Mouse (Mus musculus) embryonic facial prominence, embryonic 14.5 days (tissue): Measurements from ENCODE around the gene Wbp1. TPM values are rescaled to one million over a fixed set of nuclear protein-coding genes. Genes with fewer than 3 reads are reported as not detected.

Experiments
- ATAC-seq: fragments of 200-750 bp; cut with Nextera tagmentation; 2 replicates; pipeline ENCODE4 v1.8.0; 2017; ENCODE audit warnings: low read depth, moderate number of reproducible peaks, moderate TSS enrichment
- DNase-seq: peaks from one replicate; pipeline ENCODE4 v3.0.0-alpha.2; 2015; ENCODE audit warnings: low spot score
- H3K27ac ChIP-seq: fragments of 300-500 bp; sonication (generic); replicated peaks from 2 replicates; pipeline ENCODE4 v1.5.1; 2014; ENCODE audit warnings: low read depth, mild to moderate bottlenecking, low read length, moderate library complexity
- H3K27me3 ChIP-seq: fragments of 300-500 bp; sonication (generic); replicated peaks from 2 replicates; pipeline ENCODE4 v1.6.1; 2014; ENCODE audit warnings: low read length; ENCODE audit not compliant: control insufficient read depth, insufficient read depth
- H3K36me3 ChIP-seq: fragments of 300-500 bp; sonication (generic); 2 replicates; pipeline ENCODE4 v1.6.1; 2014; ENCODE audit warnings: low read length, mixed read lengths; ENCODE audit not compliant: control insufficient read depth, insufficient read depth
- H3K4me1 ChIP-seq: fragments of 300-500 bp; sonication (generic); 2 replicates; pipeline ENCODE4 v1.6.1; 2014; ENCODE audit warnings: antibody characterized with exemption, low read length; ENCODE audit not compliant: control insufficient read depth, insufficient read depth
- H3K4me2 ChIP-seq: fragments of 300-500 bp; sonication (generic); 2 replicates; pipeline ENCODE4 v1.6.1; 2014; ENCODE audit warnings: low read depth, mild to moderate bottlenecking, low read length, moderate library complexity, mixed read lengths
- H3K4me3 ChIP-seq: fragments of 300-500 bp; sonication (generic); 2 replicates; pipeline ENCODE4 v1.5.1; 2014; ENCODE audit warnings: low read depth, mild to moderate bottlenecking, low read length
- H3K9ac ChIP-seq: fragments of 300-500 bp; sonication (generic); 2 replicates; pipeline ENCODE4 v1.6.1; 2014; ENCODE audit warnings: low read depth, mild to moderate bottlenecking, low read length, moderate library complexity, mixed read lengths
- H3K9me3 ChIP-seq: fragments of 300-500 bp; sonication (generic); 2 replicates; pipeline ENCODE4 v1.6.1; 2016; ENCODE audit warnings: low read length; ENCODE audit not compliant: control insufficient read depth
- WGBS: fragments of 180-500 bp; shearing (Covaris S2); extraction: QIAGEN DNeasy Blood & Tissue Kit; methylation state at CpG from one replicate; pipeline ENCODE4 v1.1.7; 2014; 5-methylcytosine and 5-hydroxymethylcytosine counted together
- polyA plus RNA-seq: library from polyadenylated mRNA; unstranded; fragments of >200 nt; fragmentation: Nextera tagmentation; extraction: Ambion mirVana; gene quantifications from 2 replicates; pipeline ENCODE4 v1.2.1, GENCODE M21; 2014

Gene Wbp1
- polyA plus RNA-seq, 1 experiment from 2014 or later, result 61.8 TPM

GRCm38 (mm10) chr6:83103130-83103650 lies 18.2 kb downstream of the Wbp1 start:
- H3K4me3 ChIP-seq, result no peak overlapping the region
- no peak for ATAC-seq
- WGBS, result 52% methylated on average over 11 of the region's 11 CpGs
- H3K4me1 ChIP-seq, result peaks cover 9% of the 10 kb centered on the region
- 0 out of 2 replicates have a peak, but pooled peaks cover 5% of the 10 kb centered on the region for H3K27me3 ChIP-seq
- DNase-seq, result no peak
- no peak overlapping the region for H3K27ac ChIP-seq
- no peaks in the 10 kb centered on the region for H3K9me3 ChIP-seq
- 0 out of 2 replicates have a peak, but pooled peaks cover 3% of the 10 kb centered on the region for H3K36me3 ChIP-seq
- H3K4me2 ChIP-seq, result peak overlapping the region; percentile 97
- peak overlapping the region; percentile 73 for H3K9ac ChIP-seq

- Histone ChIP-seq H3K9me3 (no peaks in the 10 kb centered on the region), H3K4me2 (peak overlapping the region; percentile 97), H3K27ac (peak overlapping the region; percentile 74), H3K9ac (peak overlapping the region; percentile 73), H3K36me3 (0 out of 2 replicates have a peak, but pooled peaks cover 3% of the 10 kb centered on the region), H3K4me1 (peaks cover 5% of the 10 kb centered on the region; the same call in 1 of the 2 replicates), H3K4me3 (peak overlapping the region; percentile 73), H3K27me3 (0 out of 2 replicates have a peak, but pooled peaks cover 5% of the 10 kb centered on the region)
- peak; percentile 82 for ATAC-seq
- peak; percentile 79 for DNase-seq
- WGBS, result under 1% methylated on average over 58 of the region's 74 CpGs
Observed at GRCm38 (mm10) chr6:83101688-83102556, 19.4 kb downstream of the Wbp1 start.

DNA sequence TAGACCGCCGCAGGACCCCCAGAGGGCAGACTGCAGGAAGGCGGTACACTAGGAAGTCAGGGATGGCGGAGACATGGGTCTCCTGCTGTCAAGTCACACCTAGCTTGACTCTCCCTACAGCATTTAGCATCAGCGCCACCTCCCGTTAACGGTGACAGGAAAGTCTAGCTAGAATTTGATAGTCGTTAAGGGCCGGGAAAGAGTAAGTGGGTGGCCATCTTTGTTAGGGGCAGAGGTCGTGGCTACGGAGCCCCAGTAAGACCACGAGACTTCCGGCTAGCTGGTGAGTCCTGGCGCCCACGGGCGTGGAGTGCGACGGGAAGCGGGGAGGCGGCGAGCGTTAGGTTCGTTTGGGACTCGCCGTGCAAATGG lies 20.1 kb downstream of the Wbp1 start, which contains the start of the genes Ccdc142 and Gm42688:
Ccdc142 (plus strand) TSS at position 286 of the 372 bp plus-strand sequence.
Gm42688 (plus strand) TSS at position 302 of the 372 bp plus-strand sequence.
- peak within 1 kb of the TSS; percentile 97 for H3K4me2 ChIP-seq
- ATAC-seq (peak; percentile 89), DNase-seq (peak; percentile 94)
- H3K36me3 ChIP-seq, result 0 out of 2 replicates have a peak, but pooled peaks cover 3% of the 10 kb centered on the region
- H3K9me3 ChIP-seq, result no peaks in the 10 kb centered on the region
- H3K4me1 ChIP-seq, result peaks cover 5% of the 10 kb centered on the region; the same call in 1 of the 2 replicates
- peak within 1 kb of the TSS; percentile 73 for H3K4me3 ChIP-seq
- peak within 1 kb of the TSS; percentile 74 for H3K27ac ChIP-seq
- WGBS, result 2% methylated on average over 11 of the region's 25 CpGs
- H3K9ac ChIP-seq, result peak within 1 kb of the TSS; percentile 73
- 0 out of 2 replicates have a peak, but pooled peaks cover 5% of the 10 kb centered on the region for H3K27me3 ChIP-seq

- no peak for DNase-seq
- Histone ChIP-seq H3K27ac (no peak overlapping the region), H3K4me1 (peaks cover 5% of the 10 kb centered on the region; the same call in 1 of the 2 replicates), H3K9ac (no peak overlapping the region), H3K4me2 (no peak overlapping the region), H3K36me3 (no peaks in the 10 kb centered on the region), H3K4me3 (no peak overlapping the region), H3K9me3 (peaks cover 4% of the 10 kb centered on the region; the same call in 1 of the 2 replicates), H3K27me3 (0 out of 2 replicates have a peak, but pooled peaks cover 5% of the 10 kb centered on the region)
- no peak for ATAC-seq
- WGBS, result 63% methylated on average over 2 of the region's 2 CpGs
Observed at GRCm38 (mm10) chr6:83098411-83098810, 22.9 kb downstream of the Wbp1 start.

GRCm38 (mm10) chr6:83095968-83096367 lies 25.4 kb downstream of the Wbp1 start:
- no peak overlapping the region for H3K4me3 ChIP-seq
- 0 out of 2 replicates have a peak, but pooled peaks cover 5% of the 10 kb centered on the region for H3K27me3 ChIP-seq
- no peak overlapping the region for H3K4me2 ChIP-seq
- DNase-seq (no peak), ATAC-seq (no peak)
- no peak overlapping the region for H3K27ac ChIP-seq
- H3K36me3 ChIP-seq, result no peaks in the 10 kb centered on the region
- WGBS, result 41% methylated on average over 6 of the region's 6 CpGs
- H3K9ac ChIP-seq, result no peak overlapping the region
- peaks cover 4% of the 10 kb centered on the region; the same call in 1 of the 2 replicates for H3K9me3 ChIP-seq
- no peaks in the 10 kb centered on the region for H3K4me1 ChIP-seq

DNA sequence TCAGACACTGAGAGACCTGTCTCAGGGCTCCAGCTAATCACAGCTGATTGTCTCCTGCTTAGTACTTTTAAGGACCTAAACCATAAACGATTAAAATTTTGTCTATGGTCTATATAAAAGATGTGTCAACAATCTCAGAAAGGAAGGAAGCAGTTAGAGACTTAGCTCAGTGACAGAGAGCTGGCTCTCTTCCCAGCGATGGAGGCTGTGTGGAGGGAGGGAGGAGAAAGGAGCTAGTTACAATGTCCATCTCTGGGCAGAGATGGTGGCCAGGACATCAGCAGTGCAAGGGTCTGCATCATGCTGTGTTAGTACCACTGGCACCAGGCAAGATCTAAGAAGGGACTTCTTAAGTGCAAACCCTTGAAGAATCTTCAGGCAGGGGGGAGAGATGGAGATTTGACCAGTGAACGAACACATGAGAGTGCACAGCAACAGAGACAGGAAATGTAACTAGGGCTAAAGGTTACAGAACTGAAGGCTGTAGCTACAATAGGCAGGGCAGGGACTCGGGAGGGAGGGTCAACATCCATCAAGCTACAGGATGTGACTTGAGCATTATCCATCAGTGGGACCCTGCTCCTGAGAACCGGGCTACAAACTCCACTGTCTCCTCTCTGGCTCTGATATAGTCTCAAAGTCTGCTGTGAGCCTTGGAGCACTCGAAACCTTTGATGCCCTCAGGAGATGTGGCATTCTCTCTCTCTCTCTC lies 28.8 kb downstream of the Wbp1 start:
- no peak overlapping the region for H3K4me3 ChIP-seq
- no peak overlapping the region for H3K9ac ChIP-seq
- H3K9me3 ChIP-seq, result peaks cover 4% of the 10 kb centered on the region; the same call in 1 of the 2 replicates
- no peak for ATAC-seq
- no peak overlapping the region for H3K4me2 ChIP-seq
- peaks cover 3% of the 10 kb centered on the region for H3K4me1 ChIP-seq
- DNase-seq, result no peak
- 31% methylated on average over 6 of the region's 6 CpGs for WGBS
- no peak overlapping the region for H3K27ac ChIP-seq
- H3K36me3 ChIP-seq, result no peaks in the 10 kb centered on the region
- peaks cover 32% of the 10 kb centered on the region for H3K27me3 ChIP-seq

GRCm38 (mm10) chr6:83087926-83088260 lies 33.5 kb downstream of the Wbp1 start:
- Histone ChIP-seq H3K27ac (no peak overlapping the region), H3K4me1 (peaks cover 15% of the 10 kb centered on the region), H3K27me3 (peaks cover 76% of the 10 kb centered on the region), H3K9me3 (no peaks in the 10 kb centered on the region), H3K9ac (no peak overlapping the region), H3K4me2 (peak overlapping the region; percentile 40), H3K4me3 (peak overlapping the region; percentile 27), H3K36me3 (no peaks in the 10 kb centered on the region)
- DNase-seq (no peak), ATAC-seq (no peak)
- 9% methylated on average over 9 of the region's 9 CpGs for WGBS
